Mouse (Mus musculus) spleen, adult 2 months (tissue): ENCODE data around the gene Zfp329.

Experiments used
- CTCF ChIP-seq: fragments of 200-500 bp; IDR thresholded peaks from 2 replicates; pipeline ENCODE4 v1.5.1; 2011; ENCODE audit warnings: mild to moderate bottlenecking, inconsistent platforms; ENCODE audit not compliant: insufficient read depth, insufficient read length, insufficient replicate concordance; ENCODE audit errors: extremely low read depth
- POLR2A ChIP-seq: fragments of 200-500 bp; IDR thresholded peaks from 2 replicates; pipeline ENCODE4 v1.6.1; 2011; ENCODE audit warnings: low read depth, low read length, inconsistent platforms

DNA sequence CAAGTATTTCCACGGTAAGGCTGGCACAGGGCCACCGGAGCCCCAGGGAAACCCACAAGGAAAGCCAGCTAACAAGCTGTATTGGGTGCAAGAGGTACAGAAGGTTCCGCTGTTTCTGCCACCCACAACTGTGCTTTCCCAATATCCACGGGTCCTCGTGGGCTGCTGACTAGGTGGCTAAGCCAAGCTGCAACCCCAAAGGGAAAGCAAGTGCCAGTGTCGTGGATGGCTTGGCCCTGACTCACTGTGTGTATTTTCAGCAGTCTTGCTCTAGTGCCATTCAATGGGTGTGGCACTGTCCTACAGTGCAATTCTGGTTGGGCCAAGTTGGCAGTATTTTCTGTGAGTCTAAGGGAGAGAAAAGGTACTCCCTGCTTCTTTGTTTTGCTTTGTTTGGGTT, 31.3 kb downstream of the Zfp329 start:
- TF ChIP-seq POLR2A = no peak
- TF ChIP-seq CTCF = no peak
